Mouse (Mus musculus) kidney, adult 2 months (tissue): ENCODE data around the gene Ttc23l. TPM values are rescaled to one million over a fixed set of nuclear protein-coding genes. Genes with fewer than 3 reads are reported as not detected.
"Not testable (repeated sequence)": the region's sequence is repeated elsewhere in the genome, so short reads cannot be mapped to it uniquely, and the experiment has no call there.

ENCODE experiments used
- DNase-seq: peaks from one replicate; pipeline ENCODE4 v3.0.0; 2021
- H3K27ac ChIP-seq: fragments of 200-500 bp; 2 replicates; pipeline ENCODE4 v1.5.1; 2012; ENCODE audit warnings: low read depth, low read length, control low read depth, inconsistent platforms; ENCODE audit not compliant: insufficient read depth
- H3K27me3 ChIP-seq: fragments of 200-500 bp; replicated peaks from 2 replicates; pipeline ENCODE4 v1.6.1; 2012; ENCODE audit warnings: mild to moderate bottlenecking, moderate library complexity, low read length, inconsistent platforms; ENCODE audit not compliant: control insufficient read depth, insufficient read depth
- H3K36me3 ChIP-seq: fragments of 200-500 bp; 2 replicates; pipeline ENCODE4 v1.6.1; 2012; ENCODE audit warnings: mild to moderate bottlenecking, moderate library complexity, low read length, inconsistent platforms; ENCODE audit not compliant: control insufficient read depth, insufficient read depth
- H3K4me1 ChIP-seq: fragments of 200-500 bp; 2 replicates; pipeline ENCODE4 v1.6.1; 2011; ENCODE audit warnings: low read length; ENCODE audit not compliant: control insufficient read depth, insufficient read depth
- H3K4me3 ChIP-seq: fragments of 200-500 bp; 2 replicates; pipeline ENCODE4 v1.5.1; 2011; ENCODE audit warnings: mild to moderate bottlenecking, low read depth, low read length, control low read depth; ENCODE audit not compliant: insufficient read depth
- CTCF ChIP-seq: fragments of 200-500 bp; conservative IDR thresholded peaks from 2 replicates; pipeline ENCODE4 v1.5.1; 2011; ENCODE audit warnings: low read depth, mild to moderate bottlenecking, control low read depth, low read length, moderate library complexity, mixed read lengths; ENCODE audit not compliant: insufficient read depth, insufficient read length
- POLR2A ChIP-seq: fragments of 200-500 bp; IDR thresholded peaks from one replicate; pipeline ENCODE4 v1.6.1; 2011; ENCODE audit warnings: low read depth, low read length, control low read depth
- WGBS: fragments of 180-500 bp; shearing (Covaris S2); methylation state at CpG from one replicate; pipeline ENCODE4 v1.1.7; 2018; 5-methylcytosine and 5-hydroxymethylcytosine counted together
- polyA plus RNA-seq: library from polyadenylated mRNA; depleted of rRNA; stranded (reverse); fragments of >200 nt; gene quantifications from 2 replicates; pipeline ENCODE4 v1.2.3, GENCODE M21; 2012

The Ttc23l gene
- polyA plus RNA-seq, 1 experiment = not detected

GRCm38 (mm10) chr15:10560005-10560404 lies 1.5 kb upstream of the Ttc23l start:
- DNase-seq = no peak
- 95% methylated on average over 7 of the region's 7 CpGs for WGBS
- Histone ChIP-seq H3K27ac (no peak overlapping the region), H3K4me1 (no peaks in the 10 kb centered on the region), H3K36me3 (no peaks in the 10 kb centered on the region), H3K4me3 (no peak overlapping the region), H3K27me3 (no peaks in the 10 kb centered on the region)
- no peak for TF ChIP-seq CTCF
- no peak for TF ChIP-seq POLR2A

GRCm38 (mm10) chr15:10554336-10554735 lies 4.1 kb downstream of the Ttc23l start:
- Histone ChIP-seq H3K27ac (no peak overlapping the region), H3K27me3 (no peaks in the 10 kb centered on the region), H3K36me3 (no peaks in the 10 kb centered on the region), H3K4me3 (no peak overlapping the region), H3K4me1 (no peaks in the 10 kb centered on the region)
- TF ChIP-seq CTCF (no peak), POLR2A (no peak)
- DNase-seq = no peak

GRCm38 (mm10) chr15:10540271-10541088 lies 18.0 kb downstream of the Ttc23l start:
- peak; percentile 53 for DNase-seq
- Histone ChIP-seq H3K27ac (no peak overlapping the region), H3K4me1 (no peaks in the 10 kb centered on the region), H3K4me3 (no peak overlapping the region), H3K36me3 (no peaks in the 10 kb centered on the region), H3K27me3 (no peaks in the 10 kb centered on the region)
- TF ChIP-seq POLR2A = no peak
- TF ChIP-seq CTCF = no peak
- WGBS = 60% methylated on average over 16 of the region's 16 CpGs

- no peak overlapping the region for H3K27ac ChIP-seq
- TF ChIP-seq POLR2A = no peak
- no peak for TF ChIP-seq CTCF
- no peaks in the 10 kb centered on the region for H3K36me3 ChIP-seq
- H3K4me3 ChIP-seq = no peak overlapping the region
- WGBS = 87% methylated on average over 7 of the region's 7 CpGs
- H3K4me1 ChIP-seq = no peaks in the 10 kb centered on the region
- DNase-seq = no peak
- H3K27me3 ChIP-seq = no peaks in the 10 kb centered on the region
Measured at GRCm38 (mm10) chr15:10535969-10536368, 22.5 kb downstream of the Ttc23l start.

GRCm38 (mm10) chr15:10534591-10534990 lies 23.9 kb downstream of the Ttc23l start:
- peak; percentile 5 for DNase-seq
- 91% methylated on average over 5 of the region's 5 CpGs for WGBS
- TF ChIP-seq POLR2A = no peak
- peak; percentile 32; the same call in 1 of the 2 replicates for TF ChIP-seq CTCF

GRCm38 (mm10) chr15:10533361-10533760 lies 25.1 kb downstream of the Ttc23l start:
- not testable (repeated sequence) for H3K27me3 ChIP-seq, H3K4me3 ChIP-seq, DNase-seq, H3K27ac ChIP-seq, H3K36me3 ChIP-seq, H3K4me1 ChIP-seq
- WGBS = 82% methylated on average over 10 of the region's 10 CpGs

More at GRCm38 (mm10) chr15:10534591-10534990, 23.9 kb downstream of the Ttc23l start:
- Histone ChIP-seq H3K4me1 (no peaks in the 10 kb centered on the region), H3K27me3 (no peaks in the 10 kb centered on the region), H3K4me3 (no peak overlapping the region), H3K27ac (no peak overlapping the region), H3K36me3 (no peaks in the 10 kb centered on the region)

- Histone ChIP-seq H3K27ac (no peak overlapping the region), H3K4me3 (no peak overlapping the region), H3K4me1 (no peaks in the 10 kb centered on the region), H3K36me3 (no peaks in the 10 kb centered on the region), H3K27me3 (no peaks in the 10 kb centered on the region)
- DNase-seq = no peak
- WGBS = 89% methylated on average over 4 of the region's 4 CpGs
- no peak for TF ChIP-seq POLR2A
- TF ChIP-seq CTCF = no peak
Measured at GRCm38 (mm10) chr15:10531352-10531751, 27.1 kb downstream of the Ttc23l start.
